Mouse (Mus musculus) MEL (cell line): ENCODE measurements around the gene Tgm1. TPM values are rescaled to one million over a fixed set of nuclear protein-coding genes. Genes with fewer than 3 reads are reported as not detected.

Source experiments
- DNase-seq: peaks from one replicate; pipeline ENCODE4 v3.0.0; 2011; ENCODE audit warnings: low read depth, low spot score
- H3K27ac ChIP-seq: 2 replicates; pipeline ENCODE4 v1.5.1; 2012; ENCODE audit warnings: low read depth, mild to moderate bottlenecking, control low read depth, low read length, moderate library complexity; ENCODE audit not compliant: control insufficient read depth
- H3K27me3 ChIP-seq, 2 experiments: fragments of 150-350 bp in 1 of 2; sonication (generic) in 1 of 2; 2 replicates each; pipeline ENCODE4 v1.6.1; 2012; ENCODE audit warnings: low read length in 2 of 2, mild to moderate bottlenecking in 2 of 2, improper control_type of control experiment in 1 of 2, moderate library complexity in 1 of 2; ENCODE audit not compliant: insufficient read depth in 2 of 2, control insufficient read depth in 1 of 2
- H3K36me3 ChIP-seq, 2 experiments: 2 replicates each; pipeline ENCODE4 v1.6.1; 2012 to 2014; ENCODE audit warnings: low read length in 2 of 2, improper control_type of control experiment in 1 of 2, inconsistent platforms in 1 of 2, mild to moderate bottlenecking in 1 of 2; ENCODE audit not compliant: insufficient read depth in 2 of 2, control insufficient read depth in 1 of 2
- H3K4me1 ChIP-seq, 2 experiments: fragments of 150-350 bp in 1 of 2; sonication (generic) in 1 of 2; 2 replicates each; pipeline ENCODE4 v1.6.1; 2012; ENCODE audit warnings: low read length in 2 of 2, improper control_type of control experiment in 1 of 2, mild to moderate bottlenecking in 1 of 2; ENCODE audit not compliant: insufficient read depth in 2 of 2, control insufficient read depth in 1 of 2
- H3K4me3 ChIP-seq, 2 experiments: fragments of 150-350 bp in 1 of 2; sonication (generic) in 1 of 2; 2 replicates each; pipeline ENCODE4 v1.5.1; 2012; ENCODE audit warnings: low read depth in 2 of 2, low read length in 2 of 2, mild to moderate bottlenecking in 2 of 2, moderate library complexity in 2 of 2, control low read depth in 1 of 2, improper control_type of control experiment in 1 of 2; ENCODE audit not compliant: control insufficient read depth in 1 of 2, insufficient read depth in 1 of 2
- H3K79me2 ChIP-seq: 2 replicates; pipeline ENCODE4 v1.6.1; 2012; ENCODE audit warnings: mild to moderate bottlenecking, low read length, moderate library complexity; ENCODE audit not compliant: control insufficient read depth, poor library complexity, insufficient read depth
- H3K9ac ChIP-seq: 2 replicates; pipeline ENCODE4 v1.6.1; 2012; ENCODE audit warnings: low read depth, mild to moderate bottlenecking, control low read depth, low read length, moderate library complexity; ENCODE audit not compliant: control insufficient read depth, poor library complexity, severe bottlenecking
- H3K9me3 ChIP-seq: fragments of 150-350 bp; sonication (generic); replicated peaks from 2 replicates; pipeline ENCODE4 v1.6.1; 2012; ENCODE audit warnings: mild to moderate bottlenecking, low read length, improper control_type of control experiment, moderate library complexity; ENCODE audit not compliant: insufficient read depth
- BHLHE40 ChIP-seq: IDR thresholded peaks from 2 replicates; pipeline ENCODE4 v1.6.1; 2012; ENCODE audit warnings: low read depth, mild to moderate bottlenecking, inconsistent platforms, low read length, improper control_type of control experiment, borderline replicate concordance
- CHD1 ChIP-seq: IDR thresholded peaks from 2 replicates; pipeline ENCODE4 v1.6.1; 2012; ENCODE audit warnings: low read depth, mild to moderate bottlenecking, inconsistent platforms, low read length, improper control_type of control experiment
- CHD2 ChIP-seq: IDR thresholded peaks from 2 replicates; pipeline ENCODE4 v1.6.1; 2011; ENCODE audit warnings: low read length, improper control_type of control experiment
- CTCF ChIP-seq, 3 experiments: IDR thresholded peaks in 2 of 3; conservative IDR thresholded peaks in 1 of 3; 2 replicates each; pipeline ENCODE4 v1.5.1; 2011 to 2012; ENCODE audit warnings: low read length in 3 of 3, low read depth in 2 of 3, mild to moderate bottlenecking in 2 of 3, improper control_type of control experiment in 1 of 3, inconsistent platforms in 1 of 3, mixed read lengths in 1 of 3, moderate library complexity in 1 of 3; ENCODE audit not compliant: control insufficient read depth in 1 of 3, insufficient read depth in 1 of 3, poor library complexity in 1 of 3, severe bottlenecking in 1 of 3
- E2F4 ChIP-seq: IDR thresholded peaks from 2 replicates; pipeline ENCODE4 v1.6.1; 2011; ENCODE audit warnings: low read depth, low read length, improper control_type of control experiment, borderline replicate concordance
- ELF1 ChIP-seq: IDR thresholded peaks from 2 replicates; pipeline ENCODE4 v1.6.1; 2014; ENCODE audit warnings: low read depth, mild to moderate bottlenecking, inconsistent platforms, low read length, improper control_type of control experiment, moderate library complexity
- EP300 ChIP-seq, 2 experiments: IDR thresholded peaks; 2 replicates each; pipeline ENCODE4 v1.6.1; 2011; ENCODE audit warnings: improper control_type of control experiment in 2 of 2, low read length in 2 of 2, low read depth in 1 of 2, mild to moderate bottlenecking in 1 of 2
- ETS1 ChIP-seq: IDR thresholded peaks from 2 replicates; pipeline ENCODE4 v1.6.1; 2012; ENCODE audit warnings: low read depth, mild to moderate bottlenecking, inconsistent platforms, low read length, improper control_type of control experiment, moderate library complexity
- GABPA ChIP-seq: IDR thresholded peaks from 2 replicates; pipeline ENCODE4 v1.6.1; 2012; ENCODE audit warnings: low read depth, mild to moderate bottlenecking, inconsistent platforms, low read length, improper control_type of control experiment, moderate library complexity
- GATA1 ChIP-seq: IDR thresholded peaks from 2 replicates; pipeline ENCODE4 v1.6.1; 2011; ENCODE audit warnings: low read depth, low read length, improper control_type of control experiment
- HCFC1 ChIP-seq: IDR thresholded peaks from 2 replicates; pipeline ENCODE4 v1.6.1; 2012; ENCODE audit warnings: low read depth, mild to moderate bottlenecking, inconsistent platforms, low read length, improper control_type of control experiment, moderate library complexity
- JUND ChIP-seq: IDR thresholded peaks from 2 replicates; pipeline ENCODE4 v1.6.1; 2011; ENCODE audit warnings: low read depth, mild to moderate bottlenecking, improper control_type of control experiment, low read length
- MAFK ChIP-seq: IDR thresholded peaks from 2 replicates; pipeline ENCODE4 v1.6.1; 2011; ENCODE audit warnings: low read depth, mild to moderate bottlenecking, low read length, improper control_type of control experiment, borderline replicate concordance
- MAX ChIP-seq: IDR thresholded peaks from 2 replicates; pipeline ENCODE4 v1.6.1; 2011; ENCODE audit warnings: low read length, improper control_type of control experiment
- MEF2A ChIP-seq: IDR thresholded peaks from 2 replicates; pipeline ENCODE4 v1.6.1; 2014; ENCODE audit warnings: low read depth, mild to moderate bottlenecking, inconsistent platforms, low read length, improper control_type of control experiment; ENCODE audit not compliant: poor library complexity, insufficient replicate concordance, severe bottlenecking; ENCODE audit errors: extremely low read depth
- MXI1 ChIP-seq: IDR thresholded peaks from 2 replicates; pipeline ENCODE4 v1.6.1; 2011; ENCODE audit warnings: mild to moderate bottlenecking, low read depth, low read length, improper control_type of control experiment
- MYB ChIP-seq: IDR thresholded peaks from 2 replicates; pipeline ENCODE4 v1.6.1; 2011; ENCODE audit warnings: mild to moderate bottlenecking, low read depth, low read length, improper control_type of control experiment
- MYC ChIP-seq: IDR thresholded peaks from 2 replicates; pipeline ENCODE4 v1.6.1; 2011; ENCODE audit warnings: low read depth, mild to moderate bottlenecking, low read length, improper control_type of control experiment, moderate library complexity
- NELFE ChIP-seq: IDR thresholded peaks from 2 replicates; pipeline ENCODE4 v1.6.1; 2011; ENCODE audit warnings: low read depth, low read length, improper control_type of control experiment
- NRF1 ChIP-seq: IDR thresholded peaks from 2 replicates; pipeline ENCODE4 v1.6.1; 2014; ENCODE audit warnings: low read depth, mild to moderate bottlenecking, inconsistent platforms, low read length, improper control_type of control experiment, moderate library complexity; ENCODE audit not compliant: poor library complexity, insufficient read depth, severe bottlenecking
- POLR2A ChIP-seq, 2 experiments: IDR thresholded peaks; 2 replicates each; pipeline ENCODE4 v1.6.1; 2011 to 2012; ENCODE audit warnings: low read length in 2 of 2, mild to moderate bottlenecking in 2 of 2, control low read depth in 1 of 2, improper control_type of control experiment in 1 of 2, low read depth in 1 of 2, moderate library complexity in 1 of 2; ENCODE audit not compliant: control insufficient read depth in 1 of 2, insufficient read depth in 1 of 2, poor library complexity in 1 of 2
- POLR2AphosphoS2 ChIP-seq: IDR thresholded peaks from 2 replicates; pipeline ENCODE4 v1.6.1; 2011; ENCODE audit warnings: low read length, improper control_type of control experiment
- POLR2AphosphoS5 ChIP-seq: IDR thresholded peaks from 2 replicates; pipeline ENCODE4 v1.6.1; 2012; ENCODE audit warnings: low read depth, borderline replicate concordance, mild to moderate bottlenecking, inconsistent platforms, low read length, moderate library complexity, mixed read lengths
- RAD21 ChIP-seq: IDR thresholded peaks from 2 replicates; pipeline ENCODE4 v1.6.1; 2011; ENCODE audit warnings: mild to moderate bottlenecking, low read depth, low read length, improper control_type of control experiment
- RCOR1 ChIP-seq: IDR thresholded peaks from 2 replicates; pipeline ENCODE4 v1.6.1; 2012; ENCODE audit warnings: low read depth, mild to moderate bottlenecking, inconsistent platforms, low read length, improper control_type of control experiment
- SIN3A ChIP-seq: IDR thresholded peaks from 2 replicates; pipeline ENCODE4 v1.6.1; 2012; ENCODE audit warnings: low read length, improper control_type of control experiment, inconsistent platforms
- SMC3 ChIP-seq: IDR thresholded peaks from 2 replicates; pipeline ENCODE4 v1.6.1; 2011; ENCODE audit warnings: low read depth, low read length, improper control_type of control experiment
- TAL1 ChIP-seq: IDR thresholded peaks from 2 replicates; pipeline ENCODE4 v1.6.1; 2012; ENCODE audit warnings: mild to moderate bottlenecking, inconsistent platforms, low read length, moderate library complexity, mixed read lengths
- TBP ChIP-seq: IDR thresholded peaks from 2 replicates; pipeline ENCODE4 v1.8.0; 2011; ENCODE audit warnings: low read depth, low read length, improper control_type of control experiment
- TCF12 ChIP-seq: IDR thresholded peaks from 2 replicates; pipeline ENCODE4 v1.6.1; 2014; ENCODE audit warnings: low read depth, mild to moderate bottlenecking, inconsistent platforms, low read length, improper control_type of control experiment, moderate library complexity
- UBTF ChIP-seq: IDR thresholded peaks from 2 replicates; pipeline ENCODE4 v1.6.1; 2012; ENCODE audit warnings: low read depth, mild to moderate bottlenecking, inconsistent platforms, low read length, improper control_type of control experiment, moderate library complexity, borderline replicate concordance; ENCODE audit not compliant: insufficient read depth
- USF2 ChIP-seq, 2 experiments: IDR thresholded peaks; 2 replicates each; pipeline ENCODE4 v1.6.1; 2011 to 2012; ENCODE audit warnings: improper control_type of control experiment in 2 of 2, low read length in 2 of 2, borderline replicate concordance in 1 of 2, inconsistent platforms in 1 of 2, low read depth in 1 of 2, mild to moderate bottlenecking in 1 of 2; ENCODE audit not compliant: insufficient read depth in 1 of 2
- ZC3H11A ChIP-seq: IDR thresholded peaks from 2 replicates; pipeline ENCODE4 v1.6.1; 2012; ENCODE audit warnings: low read depth, mild to moderate bottlenecking, inconsistent platforms, low read length, improper control_type of control experiment
- ZKSCAN1 ChIP-seq: IDR thresholded peaks from 2 replicates; pipeline ENCODE4 v1.6.1; 2012; ENCODE audit warnings: low read depth, mild to moderate bottlenecking, inconsistent platforms, low read length, improper control_type of control experiment, moderate library complexity
- ZMIZ1 ChIP-seq: IDR thresholded peaks from 2 replicates; pipeline ENCODE4 v1.6.1; 2012; ENCODE audit warnings: low read depth, mild to moderate bottlenecking, inconsistent platforms, low read length, improper control_type of control experiment, moderate library complexity
- polyA plus RNA-seq, 2 experiments: library from polyadenylated mRNA; stranded (reverse) in 1 of 2; unstranded in 1 of 2; fragments of >175 nt in 1 of 2; fragments of >200 nt in 1 of 2; gene quantifications; 2 replicates each; pipeline versions ENCODE4 v1.2.1 to v1.2.4; 2012; ENCODE audit warnings: low replicate concordance in 2 of 2, low read depth in 1 of 2; ENCODE audit not compliant: insufficient read length in 2 of 2, insufficient read depth in 1 of 2, missing spikeins in 1 of 2
- total RNA-seq: library from RNA; depleted of rRNA; stranded (reverse); fragments of 300-350 nt; gene quantifications from 2 replicates; pipeline ENCODE4 v1.2.3, GENCODE M21; 2012

Tgm1 gene
- total and polyA plus RNA-seq, 3 experiments, result 6.2 to 11.4 TPM; not detected in 1

DNA sequence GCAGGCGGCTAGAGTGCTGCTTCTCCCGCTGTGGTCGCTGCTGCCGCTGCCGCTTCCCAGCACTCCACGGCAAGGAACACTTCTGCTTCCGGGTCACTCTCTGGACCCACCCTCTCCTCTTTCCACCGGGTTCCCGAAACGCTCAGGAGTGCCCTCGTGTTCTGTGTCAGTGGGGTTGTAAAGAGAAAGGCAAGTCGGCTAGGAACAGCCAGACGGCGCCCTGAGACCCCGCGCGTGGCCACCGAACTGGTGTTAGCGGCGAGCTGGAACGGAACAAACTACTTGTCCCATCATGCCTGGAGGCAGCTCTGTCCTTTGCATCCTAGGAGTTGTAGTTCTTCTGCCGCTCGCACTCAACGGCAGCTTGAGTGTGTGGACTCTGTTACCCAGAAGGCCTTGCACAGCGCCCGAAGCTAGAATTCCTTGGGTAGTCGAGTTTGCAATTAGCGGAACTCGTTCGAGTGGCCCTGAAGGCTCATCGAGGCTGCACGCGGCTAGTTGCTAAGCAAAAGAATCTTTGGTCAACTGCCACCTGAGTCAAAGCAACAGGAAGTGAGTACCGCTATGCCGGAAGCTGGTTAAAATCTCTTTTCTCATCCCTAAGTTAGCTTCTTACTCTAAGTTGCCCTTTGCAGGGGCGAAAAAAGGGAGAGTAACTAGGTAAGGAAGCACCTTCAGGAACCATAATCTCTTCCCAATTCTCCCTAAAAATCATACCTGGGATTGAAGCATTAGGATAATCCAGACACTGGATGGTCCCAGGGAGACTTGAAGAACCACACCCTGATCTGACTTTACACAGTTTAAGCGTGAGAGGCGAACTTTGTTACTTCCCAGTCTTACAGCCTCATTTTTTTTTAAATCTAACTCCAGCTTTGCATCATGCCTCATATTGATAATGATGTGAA is 41.6 kb downstream of the Tgm1 start, which contains the start of the genes Gmpr2 and Nedd8:
TSS of gene Gmpr2 (plus strand) at position 109 of the 908 bp plus-strand sequence.
TSS of gene Nedd8 (minus strand) at position 292 of the 908 bp plus-strand sequence.
- peaks cover 0 to 37% of the 10 kb centered on the region in 2 experiments; a peak in 2 of 4 replicates for H3K36me3 ChIP-seq
- DNase-seq, result peak; percentile 100
- H3K4me1 ChIP-seq, result peaks cover 7 to 15% of the 10 kb centered on the region in 2 experiments; a peak in 3 of 4 replicates
- TF ChIP-seq MEF2A (no peak), EP300 (IDR thresholded peaks at IDR 0.05; ENCODE audit: low read depth in 1 of 2, low read length in 2 of 2) (peak; percentile 44 to 54), USF2 (IDR thresholded peaks at IDR 0.05; ENCODE audit: borderline replicate concordance in 1 of 2, insufficient read depth in 1 of 2, low read depth in 1 of 2, low read length in 2 of 2) (no peak), CHD1 (no peak), UBTF (no peak), CHD2 (peak; percentile 72), MYC (peak; percentile 97), SMC3 (no peak), POLR2A (IDR thresholded peaks at IDR 0.05; ENCODE audit: control insufficient read depth in 1 of 2, insufficient read depth in 1 of 2, low read depth in 1 of 2, low read length in 2 of 2, poor library complexity in 1 of 2) (peak; percentile 40 to 74; a peak in 1 of 4 replicates), TCF12 (0 out of 2 replicates have a peak, but pooled peaks have one; percentile 23), NRF1 (no peak), NELFE (peak; percentile 80), MXI1 (peak; percentile 97), GATA1 (no peak), TBP (peak; percentile 49), GABPA (no peak; the same call in 1 of the 2 replicates), TAL1 (no peak), MAFK (no peak), MYB (peak; percentile 64), POLR2AphosphoS2 (peak; percentile 82), E2F4 (0 out of 2 replicates have a peak, but pooled peaks have one; percentile 50), HCFC1 (peak; percentile 97), ZC3H11A (no peak), SIN3A (peak; percentile 98), CTCF (IDR thresholded peaks at IDR 0.05 in 2 of 3, conservative IDR thresholded peaks at IDR 0.05 in 1 of 3; ENCODE audit: control insufficient read depth in 1 of 3, insufficient read depth in 1 of 3, low read depth in 2 of 3, low read length in 3 of 3, poor library complexity in 1 of 3, severe bottlenecking in 1 of 3) (no peak), ETS1 (peak; percentile 69), RCOR1 (peak; percentile 15; the same call in 1 of the 2 replicates), ZKSCAN1 (no peak), BHLHE40 (no peak), POLR2AphosphoS5 (no peak), ELF1 (peak; percentile 83), JUND (no peak), RAD21 (no peak), MAX (peak; percentile 96), ZMIZ1 (0 out of 2 replicates have a peak, but pooled peaks have one; percentile 50)

More for the DNA sequence above, 41.6 kb downstream of the Tgm1 start, which contains the start of the genes Gmpr2 and Nedd8:
- H3K27ac ChIP-seq, result peak within 1 kb of the TSS; percentile 93
- no peaks in the 10 kb centered on the region for H3K27me3 ChIP-seq
- H3K9ac ChIP-seq, result peak within 1 kb of the TSS; percentile 78
- H3K79me2 ChIP-seq, result peaks cover 30% of the 10 kb centered on the region
- no peaks in the 10 kb centered on the region for H3K9me3 ChIP-seq
- H3K4me3 ChIP-seq, result peak within 1 kb of the TSS; percentile 69 to 70
